Mouse (Mus musculus): ENCODE results near the gene Gm4869. TPM values are rescaled to one million over a fixed set of nuclear protein-coding genes. Genes with fewer than 3 reads are reported as not detected.

Gm4869 gene
- 0.06 TPM in 1 of 2 replicates, not detected in the other for polyA plus RNA-seq (2016; fragmentation: Nextera tagmentation; extraction: Ambion mirVana)

- ATAC-seq (ENCODE audit: low FRiP score, low read depth): no peak
- H3K36me3 ChIP-seq: peaks cover 58% of the 10 kb centered on the region
- H3K4me2 ChIP-seq (replicated peaks): no peak within 1 kb of the TSS
- no peaks in the 10 kb centered on the region for H3K27me3 ChIP-seq (replicated peaks)
- H3K9ac ChIP-seq: no peak within 1 kb of the TSS
- H3K4me1 ChIP-seq: no peaks in the 10 kb centered on the region
- no peaks in the 10 kb centered on the region for H3K9me3 ChIP-seq
- no peak within 1 kb of the TSS for H3K27ac ChIP-seq
- no peak within 1 kb of the TSS for H3K4me3 ChIP-seq
- 90% methylated on average over 5 of the region's 5 CpGs for WGBS
Measured at GRCm38 (mm10) chr5:140445345-140445744, at the start of gene Gm4869. Gm4869 (plus strand) TSS chr5:140445645.

GRCm38 (mm10) chr5:140396166-140396940 is 49.1 kb upstream of the Gm4869 start:
- Histone ChIP-seq H3K4me1 (no peaks in the 10 kb centered on the region), H3K4me3 (no peak overlapping the region), H3K27ac (no peak overlapping the region), H3K9me3 (no peaks in the 10 kb centered on the region), H3K36me3 (no peaks in the 10 kb centered on the region), H3K4me2 (replicated peaks) (no peak overlapping the region), H3K27me3 (replicated peaks) (no peaks in the 10 kb centered on the region), H3K9ac (no peak overlapping the region)
- ATAC-seq (ENCODE audit: low FRiP score, low read depth): no peak
- WGBS: 61% methylated on average over 8 of the region's 8 CpGs

GRCm38 (mm10) chr5:140402640-140403270 is 42.7 kb upstream of the Gm4869 start:
- ATAC-seq (ENCODE audit: low FRiP score, low read depth): no peak
- no peaks in the 10 kb centered on the region for H3K9me3 ChIP-seq
- H3K36me3 ChIP-seq: no peaks in the 10 kb centered on the region
- no peak overlapping the region for H3K4me3 ChIP-seq
- H3K4me2 ChIP-seq (replicated peaks): no peak overlapping the region
- no peak overlapping the region for H3K9ac ChIP-seq
- H3K27me3 ChIP-seq (replicated peaks): no peaks in the 10 kb centered on the region
- WGBS: 84% methylated on average over 4 of the region's 4 CpGs
- no peak overlapping the region for H3K27ac ChIP-seq
- no peaks in the 10 kb centered on the region for H3K4me1 ChIP-seq

GRCm38 (mm10) chr5:140405126-140405525 is 40.3 kb upstream of the Gm4869 start:
- H3K4me1 ChIP-seq: no peaks in the 10 kb centered on the region
- ATAC-seq (ENCODE audit: low FRiP score, low read depth): no peak
- no peak overlapping the region for H3K4me3 ChIP-seq
- no peak overlapping the region for H3K4me2 ChIP-seq (replicated peaks)
- H3K27ac ChIP-seq: no peak overlapping the region
- no peaks in the 10 kb centered on the region for H3K36me3 ChIP-seq
- H3K27me3 ChIP-seq (replicated peaks): no peaks in the 10 kb centered on the region
- 85% methylated on average over 6 of the region's 6 CpGs for WGBS
- no peak overlapping the region for H3K9ac ChIP-seq
- H3K9me3 ChIP-seq: no peaks in the 10 kb centered on the region

GRCm38 (mm10) chr5:140406666-140407065 is 38.8 kb upstream of the Gm4869 start:
- no peak for ATAC-seq (ENCODE audit: low FRiP score, low read depth)

GRCm38 (mm10) chr5:140408801-140409200 is 36.6 kb upstream of the Gm4869 start:
- no peak overlapping the region for H3K4me2 ChIP-seq (replicated peaks)
- no peak overlapping the region for H3K27ac ChIP-seq
- ATAC-seq (ENCODE audit: low FRiP score, low read depth): no peak
- no peaks in the 10 kb centered on the region for H3K27me3 ChIP-seq (replicated peaks)
- no peak overlapping the region for H3K4me3 ChIP-seq
- H3K4me1 ChIP-seq: no peaks in the 10 kb centered on the region
- no peaks in the 10 kb centered on the region for H3K36me3 ChIP-seq
- no peaks in the 10 kb centered on the region for H3K9me3 ChIP-seq
- no peak overlapping the region for H3K9ac ChIP-seq

More at GRCm38 (mm10) chr5:140406666-140407065, 38.8 kb upstream of the Gm4869 start:
- H3K4me2 ChIP-seq (replicated peaks): no peak overlapping the region
- H3K27me3 ChIP-seq (replicated peaks): no peaks in the 10 kb centered on the region
- H3K9ac ChIP-seq: no peak overlapping the region
- no peaks in the 10 kb centered on the region for H3K9me3 ChIP-seq
- no peaks in the 10 kb centered on the region for H3K36me3 ChIP-seq
- no peak overlapping the region for H3K27ac ChIP-seq
- no peaks in the 10 kb centered on the region for H3K4me1 ChIP-seq
- 69% methylated on average over 6 of the region's 6 CpGs for WGBS
- H3K4me3 ChIP-seq: no peak overlapping the region

- Histone ChIP-seq H3K9ac (no peak overlapping the region), H3K27me3 (replicated peaks) (no peaks in the 10 kb centered on the region), H3K4me1 (no peaks in the 10 kb centered on the region), H3K4me2 (replicated peaks) (no peak overlapping the region), H3K9me3 (no peaks in the 10 kb centered on the region), H3K36me3 (no peaks in the 10 kb centered on the region), H3K4me3 (no peak overlapping the region), H3K27ac (no peak overlapping the region)
- 49% methylated on average over 8 of the region's 8 CpGs for WGBS
- no peak for ATAC-seq (ENCODE audit: low FRiP score, low read depth)
Measured at GRCm38 (mm10) chr5:140411339-140411738, 34.1 kb upstream of the Gm4869 start.

- no peaks in the 10 kb centered on the region for H3K36me3 ChIP-seq
- no peak overlapping the region for H3K4me3 ChIP-seq
- H3K9me3 ChIP-seq: no peaks in the 10 kb centered on the region
- H3K4me1 ChIP-seq: no peaks in the 10 kb centered on the region
- H3K4me2 ChIP-seq (replicated peaks): no peak overlapping the region
- no peak overlapping the region for H3K9ac ChIP-seq
- H3K27ac ChIP-seq: no peak overlapping the region
- 71% methylated on average over 4 of the region's 4 CpGs for WGBS
- H3K27me3 ChIP-seq (replicated peaks): no peaks in the 10 kb centered on the region
- no peak for ATAC-seq (ENCODE audit: low FRiP score, low read depth)
Measured at GRCm38 (mm10) chr5:140414647-140415046, 30.8 kb upstream of the Gm4869 start.

- H3K9ac ChIP-seq: peak overlapping the region; percentile 67
- H3K36me3 ChIP-seq: peaks cover 7% of the 10 kb centered on the region; the same call in 1 of the 2 replicates
- no peaks in the 10 kb centered on the region for H3K9me3 ChIP-seq
- H3K4me2 ChIP-seq (replicated peaks): peak overlapping the region; percentile 93
- peak overlapping the region; percentile 57; the same call in 1 of the 2 replicates for H3K27ac ChIP-seq
- peaks cover 19% of the 10 kb centered on the region for H3K4me1 ChIP-seq
- H3K4me3 ChIP-seq: peak overlapping the region; percentile 99
- H3K27me3 ChIP-seq (replicated peaks): no peaks in the 10 kb centered on the region
- under 1% methylated on average over 12 of the region's 12 CpGs for WGBS
- ATAC-seq (ENCODE audit: low FRiP score, low read depth): no peak; the same call in 1 of the 2 replicates
Measured at GRCm38 (mm10) chr5:140418106-140418488, 27.3 kb upstream of the Gm4869 start.

- H3K4me2 ChIP-seq (replicated peaks): peak within 1 kb of the TSS; percentile 93
- peak; percentile 91 for ATAC-seq (ENCODE audit: low FRiP score, low read depth)
- peaks cover 19% of the 10 kb centered on the region for H3K4me1 ChIP-seq
- peaks cover 13% of the 10 kb centered on the region; the same call in 1 of the 2 replicates for H3K36me3 ChIP-seq
- under 1% methylated on average over 65 of the region's 65 CpGs for WGBS
- H3K27me3 ChIP-seq (replicated peaks): no peaks in the 10 kb centered on the region
- peak within 1 kb of the TSS; percentile 57 for H3K27ac ChIP-seq
- peak within 1 kb of the TSS; percentile 94 for H3K9ac ChIP-seq
- no peaks in the 10 kb centered on the region for H3K9me3 ChIP-seq
- H3K4me3 ChIP-seq: peak within 1 kb of the TSS; percentile 99
Measured at GRCm38 (mm10) chr5:140418489-140419441, 26.7 kb upstream of the Gm4869 start, which contains the start of gene Eif3b. Eif3b (plus strand) TSS chr5:140419328.

GRCm38 (mm10) chr5:140419442-140420080 is 25.9 kb upstream of the Gm4869 start:
- Histone ChIP-seq H3K9me3 (no peaks in the 10 kb centered on the region), H3K9ac (peak overlapping the region; percentile 94), H3K27ac (peak overlapping the region; percentile 2; the same call in 1 of the 2 replicates), H3K4me3 (peak overlapping the region; percentile 99), H3K4me1 (peaks cover 19% of the 10 kb centered on the region), H3K36me3 (peaks cover 15% of the 10 kb centered on the region; the same call in 1 of the 2 replicates), H3K4me2 (replicated peaks) (peak overlapping the region; percentile 93), H3K27me3 (replicated peaks) (no peaks in the 10 kb centered on the region)
- under 1% methylated on average over 61 of the region's 62 CpGs for WGBS
- peak; percentile 30; the same call in 1 of the 2 replicates for ATAC-seq (ENCODE audit: low FRiP score, low read depth)
